Mouse (Mus musculus) forebrain, embryonic 13.5 days (tissue): ENCODE data around the gene C130079G13Rik. TPM values are rescaled to one million over a fixed set of nuclear protein-coding genes. Genes with fewer than 3 reads are reported as not detected.
"Not testable (repeated sequence)": the region's sequence is repeated elsewhere in the genome, so short reads cannot be mapped to it uniquely, and the experiment has no call there.

Experiments used
- ATAC-seq: fragments of 200-750 bp; cut with Nextera tagmentation; 2 replicates; pipeline ENCODE4 v1.8.0; 2017
- H3K27ac ChIP-seq: fragments of 300-500 bp; sonication (generic); 2 replicates; pipeline ENCODE4 v1.5.1; 2015; ENCODE audit warnings: inconsistent platforms, mild to moderate bottlenecking, moderate library complexity
- H3K27me3 ChIP-seq: fragments of 300-500 bp; sonication (generic); 2 replicates; pipeline ENCODE4 v1.6.1; 2015; ENCODE audit warnings: mild to moderate bottlenecking, inconsistent platforms
- H3K36me3 ChIP-seq: fragments of 300-500 bp; sonication (generic); 2 replicates; pipeline ENCODE4 v1.6.1; 2015; ENCODE audit warnings: mild to moderate bottlenecking, inconsistent platforms; ENCODE audit not compliant: poor library complexity, severe bottlenecking
- H3K4me1 ChIP-seq: fragments of 300-500 bp; sonication (generic); 2 replicates; pipeline ENCODE4 v1.6.1; 2015; ENCODE audit warnings: inconsistent platforms
- H3K4me2 ChIP-seq: fragments of 300-500 bp; sonication (generic); 2 replicates; pipeline ENCODE4 v1.6.1; 2015; ENCODE audit warnings: inconsistent platforms, mild to moderate bottlenecking, moderate library complexity
- H3K4me3 ChIP-seq: fragments of 300-500 bp; sonication (generic); 2 replicates; pipeline ENCODE4 v1.5.1; 2015; ENCODE audit warnings: mild to moderate bottlenecking, inconsistent platforms
- H3K9ac ChIP-seq: fragments of 300-500 bp; sonication (generic); 2 replicates; pipeline ENCODE4 v1.6.1; 2015; ENCODE audit warnings: mild to moderate bottlenecking, inconsistent platforms
- H3K9me3 ChIP-seq: fragments of 300-500 bp; sonication (generic); replicated peaks from 2 replicates; pipeline ENCODE4 v1.6.1; 2016; ENCODE audit warnings: inconsistent platforms
- WGBS: fragments of 180-500 bp; shearing (Covaris S2); methylation state at CpG from one replicate; pipeline ENCODE4 v1.1.7; 2015; 5-methylcytosine and 5-hydroxymethylcytosine counted together
- polyA plus RNA-seq: library from polyadenylated mRNA; unstranded; fragments of >200 nt; fragmentation: Nextera tagmentation; extraction: Ambion mirVana; gene quantifications from 2 replicates; pipeline ENCODE4 v1.2.1, GENCODE M21; 2015

Gene C130079G13Rik
- not detected in 2 replicates for polyA plus RNA-seq

DNA sequence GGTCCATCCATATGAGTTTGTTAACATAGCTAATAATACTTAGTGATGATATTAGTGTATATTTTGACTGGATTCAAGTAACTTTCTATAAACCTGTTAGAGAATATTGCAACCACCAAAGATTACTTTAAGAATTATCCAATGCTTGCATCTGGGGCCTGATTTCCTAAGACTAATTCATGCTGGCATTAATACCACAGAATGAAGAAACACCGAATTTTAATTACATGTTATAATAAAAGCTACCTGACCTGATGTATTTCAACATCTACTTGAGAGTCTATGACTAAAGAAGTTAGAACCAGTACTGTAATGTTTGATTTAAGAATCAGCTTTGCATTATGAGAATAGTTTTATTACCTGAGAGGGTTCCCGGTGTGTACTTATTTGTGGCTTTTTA lies at the start of gene C130079G13Rik:
TSS of gene C130079G13Rik (plus strand) at position 301 of the 400 bp plus-strand sequence.
- Histone ChIP-seq H3K4me1 (no peaks in the 10 kb centered on the region), H3K9ac (no peak within 1 kb of the TSS), H3K4me3 (no peak within 1 kb of the TSS), H3K27ac (no peak within 1 kb of the TSS), H3K36me3 (no peaks in the 10 kb centered on the region), H3K4me2 (no peak within 1 kb of the TSS), H3K9me3 (no peaks in the 10 kb centered on the region), H3K27me3 (no peaks in the 10 kb centered on the region)
- WGBS: 92% methylated on average over 2 of the region's 2 CpGs
- ATAC-seq: no peak

- H3K27ac ChIP-seq, H3K4me1 ChIP-seq, H3K4me2 ChIP-seq, H3K4me3 ChIP-seq, ATAC-seq, H3K9ac ChIP-seq, H3K27me3 ChIP-seq, H3K9me3 ChIP-seq, H3K36me3 ChIP-seq: not testable (repeated sequence)
- 5% methylated on average over 1 of the region's 1 CpGs for WGBS
These were observed 47.4 kb upstream of the C130079G13Rik start for GRCm38 (mm10) chr3:59877601-59878000.

DNA sequence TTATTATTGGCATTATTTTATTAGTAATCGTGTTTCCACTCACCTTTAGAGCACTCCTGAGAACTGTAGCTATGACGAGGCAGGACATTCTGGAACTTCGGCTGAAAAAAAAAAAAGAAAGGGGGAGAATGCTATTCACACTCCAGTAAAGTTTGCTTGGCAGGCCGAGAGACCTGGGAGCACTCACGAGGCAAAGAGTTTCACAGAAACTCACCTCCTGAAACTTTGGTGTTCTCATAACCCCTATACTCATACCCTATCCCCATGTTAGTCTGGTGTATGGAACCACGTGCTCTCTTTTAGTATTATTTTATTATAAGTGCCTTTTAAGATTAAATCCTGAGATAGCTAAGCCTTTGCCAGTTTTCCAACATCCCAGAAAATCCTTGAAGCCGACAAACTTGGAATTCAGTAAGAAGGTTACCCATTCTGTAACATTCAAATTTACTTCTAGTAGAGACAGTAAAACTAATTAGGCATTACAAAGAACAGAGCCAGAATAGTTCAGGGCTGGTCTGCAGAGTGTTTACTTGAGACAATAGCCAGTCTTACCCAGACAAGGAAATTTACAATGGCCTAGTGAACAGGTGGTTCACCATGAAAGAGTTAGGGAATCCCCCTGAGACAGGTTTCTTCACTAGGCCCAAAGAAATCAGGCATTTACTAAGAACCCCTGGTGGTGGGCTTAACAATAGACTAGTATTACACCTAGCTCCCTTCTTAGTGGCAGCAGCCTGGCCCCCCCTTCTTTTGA lies 45.0 kb upstream of the C130079G13Rik start:
- H3K27me3 ChIP-seq, H3K4me1 ChIP-seq, H3K27ac ChIP-seq, H3K4me2 ChIP-seq, H3K4me3 ChIP-seq, ATAC-seq, H3K9ac ChIP-seq, H3K36me3 ChIP-seq, H3K9me3 ChIP-seq: not testable (repeated sequence)
- 70% methylated on average over 7 of the region's 7 CpGs for WGBS

GRCm38 (mm10) chr3:59893276-59893675 lies 31.7 kb upstream of the C130079G13Rik start:
- ATAC-seq: no peak
- 85% methylated on average over 2 of the region's 2 CpGs for WGBS

GRCm38 (mm10) chr3:59934621-59935020 lies 9.6 kb downstream of the C130079G13Rik start:
- no peaks in the 10 kb centered on the region for H3K36me3 ChIP-seq
- H3K9me3 ChIP-seq: no peaks in the 10 kb centered on the region
- H3K4me1 ChIP-seq: no peaks in the 10 kb centered on the region
- no peak overlapping the region for H3K4me2 ChIP-seq
- WGBS: 79% methylated on average over 1 of the region's 1 CpGs
- no peaks in the 10 kb centered on the region for H3K27me3 ChIP-seq
- ATAC-seq: no peak
- H3K9ac ChIP-seq: no peak overlapping the region
- no peak overlapping the region for H3K4me3 ChIP-seq
- no peak overlapping the region for H3K27ac ChIP-seq

More at GRCm38 (mm10) chr3:59893276-59893675, 31.7 kb upstream of the C130079G13Rik start:
- H3K9ac ChIP-seq: no peak overlapping the region
- no peaks in the 10 kb centered on the region for H3K36me3 ChIP-seq
- no peaks in the 10 kb centered on the region for H3K4me1 ChIP-seq
- H3K27ac ChIP-seq: no peak overlapping the region
- H3K4me2 ChIP-seq: no peak overlapping the region
- H3K27me3 ChIP-seq: no peaks in the 10 kb centered on the region
- H3K9me3 ChIP-seq: no peaks in the 10 kb centered on the region
- H3K4me3 ChIP-seq: no peak overlapping the region

- Histone ChIP-seq H3K4me1 (no peaks in the 10 kb centered on the region), H3K9ac (no peak overlapping the region), H3K4me3 (no peak overlapping the region), H3K27ac (no peak overlapping the region), H3K4me2 (no peak overlapping the region), H3K36me3 (no peaks in the 10 kb centered on the region), H3K9me3 (no peaks in the 10 kb centered on the region), H3K27me3 (no peaks in the 10 kb centered on the region)
- 95% methylated on average over 10 of the region's 10 CpGs for WGBS
- no peak for ATAC-seq
These were observed 22.4 kb downstream of the C130079G13Rik start for GRCm38 (mm10) chr3:59947294-59947950.

DNA sequence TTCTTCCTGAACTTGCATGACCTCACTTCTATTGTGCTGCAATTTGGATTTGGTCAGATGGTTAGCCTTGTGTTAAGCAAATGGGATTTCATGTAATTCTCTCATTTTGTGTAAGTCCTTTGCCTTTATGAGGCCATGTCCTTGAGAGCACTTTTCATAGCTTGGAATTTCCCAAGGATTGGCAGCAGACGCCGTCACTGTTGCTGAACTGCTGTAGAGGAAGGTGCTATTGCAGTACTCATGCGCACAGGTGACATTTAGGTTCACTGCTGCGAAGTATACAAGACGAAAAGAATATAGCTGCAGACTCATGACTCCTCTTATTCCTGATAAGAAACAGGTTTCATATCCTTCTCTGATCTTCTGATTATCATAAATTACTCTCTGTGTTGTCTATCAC lies 45.9 kb downstream of the C130079G13Rik start:
- no peak for ATAC-seq

GRCm38 (mm10) chr3:59974591-59974990 lies 49.6 kb downstream of the C130079G13Rik start:
- no peaks in the 10 kb centered on the region for H3K4me1 ChIP-seq
- H3K27me3 ChIP-seq: no peaks in the 10 kb centered on the region
- H3K4me3 ChIP-seq: no peak overlapping the region
- no peak overlapping the region for H3K4me2 ChIP-seq
- H3K9me3 ChIP-seq: no peaks in the 10 kb centered on the region
- H3K27ac ChIP-seq: no peak overlapping the region
- H3K9ac ChIP-seq: no peak overlapping the region
- H3K36me3 ChIP-seq: no peaks in the 10 kb centered on the region
- no peak for ATAC-seq

More for the DNA sequence above, 45.9 kb downstream of the C130079G13Rik start:
- H3K4me1 ChIP-seq: no peaks in the 10 kb centered on the region
- no peak overlapping the region for H3K4me2 ChIP-seq
- H3K27ac ChIP-seq: no peak overlapping the region
- WGBS: 77% methylated on average over 5 of the region's 5 CpGs
- no peaks in the 10 kb centered on the region for H3K27me3 ChIP-seq
- H3K36me3 ChIP-seq: no peaks in the 10 kb centered on the region
- H3K9ac ChIP-seq: no peak overlapping the region
- no peak overlapping the region for H3K4me3 ChIP-seq
- H3K9me3 ChIP-seq: no peaks in the 10 kb centered on the region

Other genes starting within 250 kb of the C130079G13Rik start
- not detected in 2 replicates for gene Gm5538, start 195.4 kb upstream of the C130079G13Rik start, polyA plus RNA-seq
- not detected in 2 replicates for gene Gm8298, start 64.2 kb upstream of the C130079G13Rik start, polyA plus RNA-seq
- not detected in 2 replicates for gene Aadacl2, start 81.5 kb downstream of the C130079G13Rik start, polyA plus RNA-seq
- 0.26 TPM in 1 of 2 replicates, not detected in the other for gene Aadac, start 100.5 kb downstream of the C130079G13Rik start, polyA plus RNA-seq
- not detected in 2 replicates for gene Sucnr1, start 156.7 kb downstream of the C130079G13Rik start, polyA plus RNA-seq